Mouse (Mus musculus) heart, adult 2 months (tissue): ENCODE data around the gene Casr.

Source experiments
- CTCF ChIP-seq: fragments of 200-600 bp; IDR thresholded peaks from 2 replicates; pipeline ENCODE4 v1.8.1; 2022; ENCODE audit warnings: antibody characterized with exemption, mild to moderate bottlenecking, moderate library complexity
- EP300 ChIP-seq: fragments of 200-500 bp; IDR thresholded peaks from 2 replicates; pipeline ENCODE4 v1.6.1; 2011; ENCODE audit warnings: low read depth, low read length, control low read depth; ENCODE audit not compliant: insufficient read depth

DNA sequence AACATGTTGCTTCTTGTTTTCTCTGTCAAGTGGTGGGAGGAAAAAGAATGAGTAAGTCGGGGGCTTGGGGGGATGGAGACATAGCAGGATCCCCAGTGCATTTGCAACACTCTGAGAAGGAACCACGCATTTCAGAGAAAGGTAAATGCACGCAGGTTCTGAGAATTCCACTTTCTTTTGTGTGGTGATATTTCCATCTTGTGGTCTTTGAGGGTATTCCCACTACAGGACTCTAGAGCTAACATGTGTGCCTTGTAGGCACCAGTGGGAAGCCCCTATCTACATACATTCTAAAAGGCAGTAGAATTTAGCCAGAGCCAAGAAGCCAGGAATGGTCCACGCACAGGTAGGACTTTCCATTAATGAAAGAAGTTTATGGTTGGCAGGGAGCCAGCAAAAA lies 56.0 kb downstream of the Casr start:
- TF ChIP-seq CTCF (no peak), EP300 (no peak)
